Mouse (Mus musculus) lung, adult 2 months (tissue): ENCODE measurements around the gene Asb6.

Experiments
- CTCF ChIP-seq: fragments of 200-500 bp; IDR thresholded peaks from 2 replicates; pipeline ENCODE4 v1.5.1; 2011; ENCODE audit warnings: mild to moderate bottlenecking, low read length, control low read depth; ENCODE audit not compliant: insufficient read depth
- POLR2A ChIP-seq: fragments of 200-500 bp; IDR thresholded peaks from 2 replicates; pipeline ENCODE4 v1.6.1; 2011; ENCODE audit warnings: low read depth, mild to moderate bottlenecking, control low read depth, low read length, borderline replicate concordance; ENCODE audit errors: extremely low read depth

GRCm38 (mm10) chr2:30875096-30875495, 45.0 kb upstream of the Asb6 start:
- TF ChIP-seq CTCF: no peak
- no peak for TF ChIP-seq POLR2A
